Mouse (Mus musculus) left cerebral cortex, postnatal 25 days (tissue): ENCODE measurements at regions not wholly inside any gene's neighbourhood (a gene's known extent, or its start where the extent isn't known, plus 50 kb on each side); places are given as distances from the start of the nearest gene placed in this dataset.
A peak's percentile ranks its signal among the peaks of the same experiment; 100 is the strongest.

Experiments used
- DNase-seq, 2 experiments: peaks; one replicate each; pipeline ENCODE4 v3.0.0; 2022; ENCODE audit warnings: low spot score in 2 of 2, mixed read lengths in 1 of 2
- intact Hi-C: fragments of 180-260 bp; cut with DNase I; formaldehyde crosslinking; loops from one replicate; pipeline ENCODE4 v1.15.1; 2025

DNA sequence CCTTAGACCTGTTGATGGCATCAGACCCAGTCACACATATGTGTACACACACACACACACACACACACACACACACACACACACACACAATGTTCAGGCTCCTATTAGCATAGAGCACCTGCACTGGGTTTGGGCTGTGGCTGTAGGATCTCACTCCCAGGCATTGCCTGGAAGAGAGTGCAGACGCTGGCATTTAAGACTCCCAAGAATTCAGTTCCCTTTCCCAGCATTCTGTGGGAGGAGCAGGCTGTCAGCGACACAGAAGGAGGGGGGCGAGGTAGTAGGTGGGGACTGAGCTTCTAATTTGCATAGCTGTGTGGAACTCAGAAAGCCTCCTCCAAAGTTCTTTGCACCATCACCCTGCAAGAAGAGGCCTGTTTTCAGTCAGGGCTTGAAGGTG, 374.2 kb upstream of the Fam49b start:
- peak; percentile 58 to 95 for DNase-seq
- intact Hi-C loops: loop anchor here (1.0 to 10.0 kb wide), 3 partner anchors 48 to 122 kb away; no protein-coding TSS in a partner anchor

DNA sequence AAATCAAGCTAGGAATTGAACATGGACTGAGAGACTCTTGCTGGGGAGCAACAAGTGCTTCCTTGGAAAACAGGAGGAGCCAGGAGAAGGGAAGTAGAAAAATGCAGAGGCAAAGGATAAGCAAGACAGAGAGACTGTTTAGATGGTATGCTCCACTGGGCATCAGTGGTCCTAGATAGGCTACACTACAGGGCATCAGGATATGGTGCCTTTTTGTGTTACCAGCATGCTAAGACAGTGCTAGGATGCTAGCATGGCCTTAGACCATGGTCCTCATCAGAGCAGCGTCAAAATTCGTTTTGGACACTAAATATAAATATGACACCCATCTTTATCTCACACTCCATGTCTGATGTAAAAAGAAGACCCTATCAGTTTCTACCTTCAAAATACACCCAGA, 374.6 kb upstream of the Fam49b start:
- intact Hi-C loops: loop anchor here (1.0 to 10.0 kb wide), 3 partner anchors 49 to 122 kb away; no protein-coding TSS in a partner anchor
- no peak for DNase-seq

DNA sequence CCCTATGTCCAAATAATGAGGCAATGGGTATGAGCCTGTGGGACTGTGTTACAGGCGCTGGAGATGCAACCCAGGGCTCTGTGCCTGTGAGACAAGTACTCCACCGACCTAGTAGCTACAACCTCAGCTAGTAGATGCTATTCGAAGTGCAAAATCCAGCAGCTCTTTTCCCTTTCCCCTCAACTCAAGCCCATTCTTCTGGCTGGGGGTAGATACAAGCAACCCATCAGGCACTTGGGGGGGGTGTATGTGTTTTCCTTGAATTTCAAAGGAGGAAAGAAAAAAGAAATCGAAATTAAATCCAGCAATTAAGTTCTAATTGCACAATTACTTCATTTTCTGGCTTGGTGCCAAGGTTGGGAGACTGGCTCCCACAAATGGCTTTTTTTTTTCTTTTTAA, 372.4 kb upstream of the Gm21798 start:
- intact Hi-C loops: no loop called here
- DNase-seq: no peak

DNA sequence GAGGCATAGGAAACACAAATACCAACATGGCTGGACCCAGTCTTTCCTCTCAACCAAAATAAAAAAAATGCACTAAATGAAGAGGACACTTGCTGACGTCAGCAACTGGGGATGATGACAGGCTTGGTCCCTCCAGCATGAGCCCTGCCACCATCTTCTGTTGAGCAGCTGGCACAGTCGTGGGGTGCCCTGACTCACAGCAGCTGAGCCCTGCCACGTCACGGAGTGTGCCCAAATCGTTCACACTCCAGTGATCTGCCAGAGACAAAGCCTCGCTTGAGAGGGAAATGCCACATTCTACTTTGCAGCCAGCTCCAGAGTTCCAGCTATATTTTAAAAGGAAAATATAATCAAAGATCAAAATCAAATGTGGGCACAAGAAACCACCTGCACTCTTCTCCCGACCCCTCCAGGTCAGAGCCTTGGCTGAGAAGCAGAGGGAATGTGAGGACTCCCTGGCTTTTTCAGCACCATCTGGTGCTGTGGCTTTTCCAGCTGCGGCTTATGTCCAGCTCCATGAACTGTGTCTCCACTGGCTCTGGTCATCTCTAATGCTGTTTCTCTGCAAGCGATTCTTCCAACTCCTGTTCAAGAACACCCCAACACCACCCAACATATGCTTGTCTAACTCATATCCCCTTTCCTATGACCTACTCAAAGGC, 371.0 kb upstream of the Gm21798 start:
- intact Hi-C loops: no loop called here
- peak; percentile 30 to 74 for DNase-seq

DNA sequence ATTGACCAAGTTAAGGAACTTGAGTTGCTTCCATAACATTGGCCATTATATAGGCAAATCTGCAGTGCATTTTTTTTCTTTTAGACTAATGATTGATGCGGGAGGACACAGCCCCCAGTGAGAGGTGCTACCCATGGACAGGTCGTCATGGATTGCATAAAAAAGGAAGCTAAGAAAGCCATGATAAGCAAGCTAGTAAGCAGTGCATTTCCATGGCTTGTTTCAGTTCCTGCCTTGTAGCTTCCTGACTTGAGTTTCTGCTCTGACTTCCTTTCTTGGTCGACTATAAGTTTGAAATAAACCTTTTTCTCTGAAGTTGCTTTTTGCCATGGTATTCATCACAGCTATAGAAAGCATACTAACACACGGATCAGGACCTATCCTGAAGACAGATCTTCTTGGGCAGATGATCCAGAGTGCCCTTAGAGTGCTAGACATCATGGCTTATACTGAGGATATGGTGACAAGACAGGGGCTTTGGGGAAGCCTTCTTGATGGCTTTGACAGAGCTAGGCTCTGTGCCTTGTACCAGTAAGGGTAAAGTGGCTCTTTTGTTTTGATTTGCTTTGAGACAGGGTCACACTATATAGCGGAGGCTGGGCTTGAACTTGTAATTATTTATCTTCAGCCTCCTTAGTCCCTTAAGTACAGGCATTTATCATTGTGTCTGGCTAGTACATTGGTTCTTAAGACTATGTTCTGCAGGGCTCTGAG, 370.1 kb upstream of the Gm21798 start:
- no peak for DNase-seq
- intact Hi-C loops: no loop called here

DNA sequence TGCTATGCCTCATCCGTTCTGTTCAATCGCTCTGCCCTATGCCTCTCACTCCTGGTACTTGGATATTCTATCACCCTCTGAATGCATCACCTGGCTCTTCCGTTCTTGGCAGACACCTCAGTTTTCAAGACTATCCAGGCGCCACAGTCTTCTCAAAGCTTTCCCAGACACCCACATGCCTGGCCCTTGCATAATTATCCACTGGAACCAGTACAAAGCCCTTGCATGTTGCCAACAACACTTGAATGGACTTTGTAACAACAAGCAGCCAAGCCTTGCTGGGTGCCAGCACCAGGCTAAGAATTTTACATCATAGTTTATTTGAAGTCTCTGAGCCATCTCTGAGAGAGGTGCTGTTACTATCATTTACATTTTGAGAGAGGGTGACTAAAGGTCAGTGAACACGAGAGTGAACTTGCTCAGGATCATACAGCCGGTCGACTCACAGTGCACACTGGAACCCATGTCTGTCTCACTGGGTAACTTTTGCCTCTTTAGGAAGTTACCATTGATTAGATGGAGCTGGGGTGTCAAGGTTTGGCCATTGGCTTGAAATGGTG, 368.8 kb upstream of the Gm21798 start:
- intact Hi-C loops: no loop called here

DNA sequence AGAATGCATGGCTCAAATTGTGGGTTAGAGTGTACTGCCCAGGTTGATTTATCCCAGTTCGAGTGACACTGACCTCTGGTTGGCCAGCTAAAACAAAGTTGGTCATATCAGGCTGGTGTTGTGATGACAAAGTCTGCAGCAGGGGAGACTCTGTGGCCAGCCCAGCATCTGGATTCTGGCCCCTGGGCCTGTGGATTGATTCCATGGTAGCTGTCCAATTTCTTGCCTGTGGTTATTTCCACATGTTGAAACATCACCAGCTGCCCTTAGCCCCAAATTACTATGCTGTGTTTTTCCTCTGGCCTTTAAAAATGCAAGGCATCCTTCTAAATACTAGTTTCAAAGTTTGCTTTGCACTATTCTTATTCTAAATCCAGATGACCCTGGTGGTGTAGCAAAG, 346.8 kb upstream of the Gm21798 start:
- intact Hi-C loops: no loop called here
- no peak for DNase-seq

More for the DNA sequence above, 368.8 kb upstream of the Gm21798 start:
- DNase-seq: peak; percentile 38 to 87

DNA sequence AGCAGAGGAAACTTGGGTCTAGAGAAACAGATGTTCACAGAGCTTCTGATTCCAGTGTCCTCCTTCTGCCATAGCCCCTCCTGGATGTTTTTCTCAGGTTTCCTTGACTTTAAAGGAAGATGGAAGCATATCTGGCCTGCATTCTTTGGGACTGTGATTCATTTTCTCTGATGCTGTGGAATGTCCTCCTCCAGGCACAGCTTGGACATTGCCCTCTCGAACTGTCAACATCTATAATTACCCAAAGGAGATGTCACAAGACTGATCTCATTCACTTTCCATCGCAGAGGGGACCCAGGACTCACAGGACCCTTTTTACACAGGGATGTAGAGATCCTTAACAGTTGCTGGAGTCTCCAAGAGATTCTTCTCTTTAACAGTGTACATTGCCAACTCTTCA, 345.9 kb upstream of the Gm21798 start:
- intact Hi-C loops: no loop called here
- DNase-seq: no peak

DNA sequence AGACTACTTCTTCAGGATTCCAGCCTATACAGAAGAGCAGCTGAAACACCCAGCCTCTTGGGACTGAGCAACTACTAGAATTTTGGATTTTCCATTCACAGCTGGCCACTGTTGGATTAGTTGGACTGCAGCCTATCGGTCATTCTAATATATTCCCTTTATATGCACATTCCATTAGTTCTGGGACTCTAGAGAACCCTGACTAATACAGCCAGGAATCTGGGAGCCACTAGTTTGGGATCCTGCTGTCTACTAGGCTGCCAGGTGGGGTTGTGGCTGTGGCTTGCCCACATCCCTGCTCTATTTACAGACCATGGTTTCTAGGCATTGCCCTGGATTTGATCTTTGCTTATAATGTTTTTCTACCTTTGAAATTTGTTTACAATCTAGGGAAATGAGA, 343.3 kb upstream of the Gm21798 start:
- intact Hi-C loops: no loop called here
- no peak for DNase-seq

DNA sequence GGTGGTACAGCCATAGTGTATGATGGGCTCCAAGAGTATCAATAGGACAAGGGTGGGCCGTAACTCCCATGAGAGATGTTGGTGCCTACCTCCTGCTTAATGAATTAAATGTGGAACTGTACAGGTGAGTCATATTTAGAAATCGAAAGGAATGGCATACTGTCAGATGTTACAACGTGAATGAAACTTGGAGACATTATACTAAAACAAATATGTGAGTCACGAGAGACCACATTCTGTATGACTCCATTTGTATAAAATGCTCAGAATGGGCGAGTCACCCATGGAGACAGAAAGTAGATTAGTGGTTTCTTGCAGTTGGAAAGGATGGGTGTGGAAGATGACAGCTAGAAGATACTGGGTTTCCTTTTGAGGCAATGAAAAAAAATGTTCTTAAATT, 340.4 kb upstream of the Gm21798 start:
- no peak for DNase-seq
- intact Hi-C loops: no loop called here

DNA sequence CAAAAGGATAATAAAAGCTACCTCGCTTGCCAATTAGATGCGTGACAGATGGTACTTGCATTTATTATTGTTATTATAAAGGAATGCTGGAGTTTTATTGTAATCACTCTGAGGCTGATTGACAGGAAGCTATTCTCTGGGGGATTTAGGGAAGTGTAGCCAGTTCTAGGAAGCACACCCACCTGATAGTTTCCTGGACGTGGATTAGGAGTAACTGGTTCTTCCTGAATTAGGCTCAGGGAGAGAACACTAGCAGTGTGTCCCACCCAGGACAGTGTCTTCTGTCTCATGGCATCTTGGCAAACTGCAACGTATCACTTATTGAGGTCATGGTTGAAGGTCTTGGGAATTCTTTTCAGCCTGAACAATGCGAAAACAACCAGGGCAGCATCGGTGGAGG, 336.9 kb upstream of the Gm21798 start:
- intact Hi-C loops: no loop called here
- no peak for DNase-seq

DNA sequence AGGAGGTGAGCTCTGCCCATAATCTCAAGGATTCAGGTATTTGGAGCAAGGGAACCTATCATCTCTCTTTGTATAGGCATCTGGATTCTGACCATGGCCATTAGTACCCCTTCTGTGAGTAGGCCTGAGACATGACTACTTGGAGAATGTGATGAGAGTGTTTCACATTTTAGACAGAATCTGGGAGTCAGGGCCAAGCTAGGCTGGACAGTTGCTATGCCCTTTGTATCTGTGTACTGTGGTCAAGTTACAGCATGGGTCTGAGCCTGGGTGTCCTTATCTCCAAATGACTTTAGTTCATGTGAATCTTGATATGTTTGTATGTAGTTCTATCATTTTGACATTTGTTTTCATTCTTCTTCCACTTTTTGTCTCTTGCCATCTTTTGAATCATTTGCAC, 336.3 kb upstream of the Gm21798 start:
- no peak for DNase-seq
- intact Hi-C loops: no loop called here

DNA sequence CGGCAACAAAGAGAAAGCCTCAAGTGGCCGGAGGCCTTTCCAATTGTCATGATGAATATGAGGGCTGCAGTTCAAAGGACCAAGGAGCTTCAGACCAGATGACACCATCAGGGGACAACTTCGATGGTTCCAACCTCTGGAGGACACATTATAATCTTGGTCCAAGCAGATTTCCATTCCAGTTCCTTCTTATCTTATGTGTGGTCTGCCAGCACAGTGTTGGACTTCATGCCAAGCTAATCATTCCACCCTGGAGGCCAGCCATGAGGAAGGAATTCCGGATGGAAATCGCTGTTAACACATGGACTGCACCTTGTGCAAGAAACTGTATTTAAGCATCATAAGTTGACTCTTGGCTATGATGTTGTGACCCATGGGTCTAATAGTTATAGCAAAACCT, 334.5 kb upstream of the Gm21798 start:
- DNase-seq: no peak
- intact Hi-C loops: no loop called here

DNA sequence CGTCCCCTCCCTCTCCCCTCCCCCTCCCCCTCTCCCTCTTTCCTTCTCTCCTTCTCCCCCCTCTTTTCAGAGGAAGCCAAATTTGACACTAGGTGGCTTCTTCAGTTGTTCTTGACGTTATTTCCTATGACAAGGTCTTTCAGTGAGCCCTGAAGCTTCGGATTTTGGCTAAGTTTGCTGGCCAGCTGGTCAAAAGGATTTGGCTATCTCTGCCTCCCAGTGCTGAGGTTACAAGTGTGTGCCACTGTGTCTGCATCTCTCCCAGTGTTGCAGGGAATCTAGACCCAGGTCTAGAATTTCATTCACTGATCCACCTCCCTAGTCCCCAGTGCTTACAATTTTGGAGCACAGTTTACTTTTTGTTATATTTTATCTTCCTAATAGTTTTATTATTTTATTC, 329.7 kb upstream of the Gm21798 start:
- intact Hi-C loops: no loop called here
- no peak for DNase-seq

DNA sequence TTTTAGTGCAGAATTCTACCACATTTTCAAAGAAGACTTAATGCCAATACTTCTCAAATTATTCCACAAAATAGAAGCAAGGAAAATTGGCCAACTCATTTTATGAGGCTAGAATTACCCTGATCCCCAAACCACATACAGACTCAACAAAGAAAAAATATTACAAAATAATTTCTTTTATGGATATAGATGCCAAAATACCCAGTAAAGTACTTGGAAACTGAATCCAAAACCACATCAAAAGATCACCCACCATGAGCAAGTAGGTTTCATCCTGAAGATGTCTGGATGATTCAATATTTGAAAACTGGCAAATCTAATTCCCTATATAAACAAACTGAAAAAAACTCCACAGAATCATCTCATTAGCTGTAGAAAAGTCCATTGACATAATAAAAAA, 316.7 kb upstream of the Gm21798 start:
- intact Hi-C loops: no loop called here
- no peak for DNase-seq

DNA sequence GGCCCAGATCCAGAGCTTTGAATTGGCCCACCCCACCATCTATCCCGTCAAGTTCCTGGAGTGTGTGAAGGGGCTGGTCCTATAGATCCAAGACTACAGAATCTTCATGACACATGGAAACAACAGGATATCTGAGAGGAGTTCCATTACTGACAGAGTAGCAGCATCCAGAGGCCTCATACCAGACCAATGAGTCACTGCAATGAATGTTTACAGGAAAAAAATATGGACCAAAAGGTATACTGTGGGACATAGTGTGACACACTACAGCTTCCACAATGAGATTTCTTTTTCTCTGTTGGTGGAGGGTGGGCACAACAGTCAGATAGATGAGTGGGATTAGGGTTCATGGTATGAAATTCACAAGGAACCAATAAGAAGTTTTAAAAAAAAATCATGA, 316.0 kb upstream of the Gm21798 start:
- intact Hi-C loops: no loop called here
- DNase-seq: no peak

DNA sequence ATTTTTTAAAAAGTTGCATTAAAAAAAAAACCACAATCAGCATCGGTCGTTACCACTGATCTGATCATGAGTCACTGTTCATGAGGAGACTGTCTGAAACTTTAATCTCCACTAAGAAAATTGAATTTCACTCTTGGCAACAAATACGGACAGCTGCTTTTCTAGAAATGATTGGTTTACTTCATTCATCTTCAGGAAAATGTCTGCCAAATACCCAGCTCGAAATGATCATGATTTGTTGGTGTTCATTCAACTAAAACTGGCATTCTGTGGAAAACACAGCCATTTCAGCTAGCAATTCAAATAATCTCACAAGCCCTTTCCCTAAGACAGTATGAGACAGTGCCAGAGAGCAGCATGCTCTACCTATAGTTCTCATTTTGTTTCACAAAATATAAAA, 312.7 kb upstream of the Gm21798 start:
- DNase-seq: peak in 1 of 2 experiments; percentile 18
- intact Hi-C loops: no loop called here

DNA sequence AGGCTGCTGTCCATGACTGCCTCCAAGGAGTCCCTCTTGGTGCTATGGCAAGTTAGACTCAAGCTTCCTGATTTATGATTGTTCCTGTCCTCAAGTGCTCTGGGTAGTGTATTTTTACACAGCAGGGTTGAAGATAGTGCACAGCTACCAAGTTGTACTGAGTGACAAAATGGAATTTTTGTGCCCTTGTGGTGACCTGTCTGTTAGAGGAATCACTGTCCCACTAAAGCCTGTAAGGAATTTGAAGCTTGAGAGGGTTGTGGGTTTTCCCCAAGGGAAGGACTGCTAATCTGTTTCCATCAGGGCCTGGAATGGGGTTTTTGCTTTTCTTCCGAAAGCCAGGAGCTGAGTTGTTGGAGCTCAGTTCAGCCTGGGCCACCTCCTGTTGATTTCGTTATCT, 306.8 kb upstream of the Gm21798 start:
- intact Hi-C loops: loop anchor here (10.0 kb wide), 1 partner anchor 336 kb away; no protein-coding TSS in a partner anchor

DNA sequence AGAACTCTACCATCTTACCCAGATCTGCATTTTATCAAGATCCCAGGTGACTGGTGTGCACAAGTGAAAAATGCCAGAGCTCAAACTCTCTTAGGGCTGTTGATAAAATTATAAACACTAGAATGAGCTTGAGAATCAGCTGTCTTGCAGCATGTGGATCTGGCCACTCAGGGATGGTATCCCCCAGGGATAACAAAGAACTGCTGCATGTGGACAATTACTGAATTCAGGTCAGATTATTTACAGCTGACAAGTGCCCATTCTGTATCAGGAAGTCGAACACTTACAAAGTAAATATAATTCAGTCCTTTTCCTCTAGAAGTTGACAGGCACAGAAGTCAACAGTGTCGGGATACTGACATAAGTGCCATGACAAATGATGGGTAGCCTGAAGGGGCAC, 306.3 kb upstream of the Gm21798 start:
- intact Hi-C loops: loop anchor here (10.0 kb wide), 1 partner anchor 336 kb away; no protein-coding TSS in a partner anchor
- DNase-seq: no peak

More for the DNA sequence above, 306.8 kb upstream of the Gm21798 start:
- DNase-seq: no peak

DNA sequence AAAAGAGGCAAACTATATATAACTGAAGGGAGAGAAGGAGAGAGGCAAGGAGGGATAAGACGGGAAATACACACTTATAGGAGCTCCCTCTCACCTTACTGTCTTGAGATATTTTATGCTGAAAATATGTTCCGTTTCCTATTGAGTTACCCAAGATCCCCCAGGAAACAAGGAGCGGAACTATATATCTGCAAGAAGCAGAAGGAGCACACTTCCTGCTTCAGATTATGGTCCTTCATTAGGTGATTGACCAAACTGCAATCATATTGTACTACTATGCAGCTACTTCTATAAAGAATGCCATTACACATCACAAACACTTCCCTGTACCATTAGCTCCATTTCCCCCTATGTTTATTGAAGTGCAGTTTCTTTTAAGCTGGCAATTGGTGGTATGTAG, 304.9 kb upstream of the Gm21798 start:
- no peak for DNase-seq
- intact Hi-C loops: loop anchor here (10.0 kb wide), 1 partner anchor 338 kb away; no protein-coding TSS in a partner anchor
